Mouse (Mus musculus) megakaryocyte progenitor cell, adult 5-6 weeks (primary cell): ENCODE measurements around the gene Dusp28. TPM values are rescaled to one million over a fixed set of nuclear protein-coding genes. Genes with fewer than 3 reads are reported as not detected.
A peak's percentile ranks its signal among the peaks of the same experiment; 100 is the strongest.

Experiments used
- ATAC-seq: replicated peaks from 2 replicates; pipeline ENCODE4 v1.8.0; 2016; ENCODE audit warnings: mild to moderate bottlenecking, moderate TSS enrichment, inconsistent platforms; ENCODE audit not compliant: poor library complexity
- total RNA-seq, 2 experiments: library from RNA; stranded (forward) in 1 of 2; stranded (reverse) in 1 of 2; fragments of 157-497, 149-512 nt in 1 of 2; fragments of 200-1000 nt in 1 of 2; gene quantifications; 2 replicates each; pipeline versions ENCODE4 v1.2.3 to v1.2.4; 2015 to 2017

The Dusp28 gene
- total RNA-seq, 2 experiments from 2014 or later: 2.9 to 10.0 TPM

- ATAC-seq: no peak
These were observed 29.7 kb downstream of the Dusp28 start for GRCm38 (mm10) chr1:92936467-92936866.

- ATAC-seq: no peak
These were observed 31.0 kb downstream of the Dusp28 start for GRCm38 (mm10) chr1:92937797-92938196.

DNA sequence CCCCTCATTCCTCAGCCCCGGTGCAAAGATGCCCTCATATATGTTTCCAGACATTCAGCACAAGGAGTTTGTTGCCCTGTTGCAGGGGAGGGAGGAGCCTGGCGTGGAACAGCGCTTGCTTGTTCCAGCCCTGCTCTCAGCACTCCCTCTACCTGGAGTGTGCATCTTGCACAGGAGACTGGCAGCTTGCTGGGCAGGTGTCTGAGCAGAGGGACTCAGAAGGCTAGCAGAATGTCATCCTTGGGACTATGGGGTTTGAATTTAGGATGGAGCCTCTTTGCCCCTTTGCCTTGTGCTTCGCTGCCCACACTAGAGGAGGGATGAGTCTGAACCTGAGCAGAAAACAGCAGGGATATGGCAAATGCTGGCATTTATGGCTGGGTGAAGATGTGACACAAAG is 33.0 kb downstream of the Dusp28 start:
- ATAC-seq: no peak

DNA sequence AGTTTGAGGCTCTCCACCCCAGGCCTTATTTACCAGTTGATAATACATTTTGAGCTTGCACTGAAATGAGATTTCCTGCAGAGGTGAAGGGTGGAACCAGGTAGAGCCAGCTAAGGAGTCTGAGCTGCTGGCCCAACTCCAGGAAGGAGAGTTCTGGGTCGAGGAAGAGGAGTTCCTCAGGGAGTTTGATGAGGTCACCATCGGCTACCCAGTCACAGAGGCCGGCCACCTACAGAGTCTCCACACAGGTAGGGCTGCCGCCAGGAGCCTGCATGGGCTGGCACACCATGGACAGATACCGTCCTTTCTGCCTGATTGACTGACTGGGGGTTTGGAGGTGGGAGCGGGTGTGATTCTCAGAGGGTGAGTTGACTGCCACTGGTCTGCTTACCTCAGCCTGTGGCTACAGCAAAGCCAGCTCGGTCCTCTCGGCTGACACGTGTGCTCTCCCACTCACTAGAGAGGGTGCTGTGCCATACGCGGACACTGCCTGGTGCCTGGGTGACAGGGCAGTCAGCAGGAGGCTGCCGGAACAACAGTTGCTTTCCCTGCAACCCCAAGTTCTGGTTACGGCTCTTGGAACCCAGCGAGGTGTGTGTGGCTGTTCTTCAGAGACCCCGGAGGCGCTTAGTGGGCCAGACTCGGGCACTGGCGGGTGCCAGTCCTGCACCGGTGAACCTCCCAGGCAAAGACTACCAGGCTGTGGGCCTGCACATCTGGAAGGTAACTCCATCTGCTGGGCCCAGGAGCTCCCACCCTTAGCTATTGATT is 36.6 kb downstream of the Dusp28 start:
- ATAC-seq: no peak

DNA sequence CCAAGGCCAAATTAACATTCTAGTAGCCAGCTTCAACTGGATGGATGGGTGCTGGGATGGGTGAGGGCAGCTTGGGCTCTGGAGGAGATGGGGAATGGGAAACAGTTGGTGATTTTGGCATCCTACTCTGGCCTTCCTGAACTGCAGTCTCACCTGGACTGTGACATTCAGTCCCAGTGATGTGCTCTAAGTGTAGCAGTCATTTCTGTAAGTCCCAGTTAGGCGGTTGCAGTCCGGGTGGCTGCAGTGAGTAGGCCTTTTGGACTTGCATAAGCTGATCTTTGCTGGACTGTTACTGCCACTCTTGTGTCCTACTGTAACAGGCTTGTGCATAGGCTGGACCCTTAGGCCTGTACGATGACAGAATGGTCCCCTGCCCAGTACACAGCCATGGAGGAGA is 41.2 kb downstream of the Dusp28 start:
- ATAC-seq: no peak

- peak; percentile 78 for ATAC-seq
These were observed 42.6 kb downstream of the Dusp28 start for GRCm38 (mm10) chr1:92949426-92949825.

DNA sequence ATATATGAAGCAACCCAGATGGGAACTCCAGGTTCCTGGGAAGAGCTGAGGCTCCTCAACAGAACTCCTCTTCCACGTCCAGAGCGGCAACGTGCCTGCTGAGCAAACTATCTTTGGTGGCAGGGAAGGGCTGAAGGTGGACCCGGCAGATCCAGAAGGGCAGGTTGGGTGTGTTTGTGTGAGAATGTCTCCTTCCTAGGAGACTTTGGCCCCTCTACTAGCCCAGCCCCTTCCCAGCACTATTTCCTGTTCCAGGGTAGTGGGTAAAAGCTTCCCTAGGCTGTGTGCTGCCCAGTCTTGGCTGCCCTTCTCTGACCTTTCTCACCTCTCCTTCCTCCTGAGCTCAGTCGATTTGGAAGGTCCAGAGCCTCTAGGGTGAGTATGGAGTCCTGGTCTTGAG is 43.8 kb downstream of the Dusp28 start, which contains the start of gene Gpr35:
Gene Gpr35 (plus strand): TSS at position 259 of the 400 bp plus-strand sequence.
- ATAC-seq: no peak

DNA sequence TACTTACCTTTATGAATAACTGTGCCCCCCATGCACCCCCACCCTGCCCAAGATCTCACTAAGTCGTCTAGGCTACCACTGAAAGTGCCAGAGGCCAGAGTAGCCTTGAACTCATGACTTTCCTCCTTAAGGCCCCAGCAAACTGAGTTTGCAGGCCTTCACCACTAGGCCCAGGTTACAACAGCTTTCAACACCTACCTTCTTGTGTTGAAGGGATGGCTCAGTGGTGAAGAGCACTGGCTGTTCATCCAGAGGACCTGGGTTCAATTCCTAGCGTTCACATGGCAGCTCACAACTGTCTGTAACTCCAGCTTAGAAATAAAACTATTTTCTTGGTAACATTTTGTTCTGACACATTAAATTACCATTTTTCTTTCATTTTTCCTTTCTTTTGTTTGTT is 46.9 kb downstream of the Dusp28 start:
- no peak for ATAC-seq

- ATAC-seq: 0 out of 2 replicates have a peak, but pooled peaks have one; percentile 48
These were observed 50.0 kb downstream of the Dusp28 start for GRCm38 (mm10) chr1:92956571-92957335.

Other genes starting within 250 kb of the Dusp28 start
- 41.5 and 51.3 TPM in 2 replicates for gene Gpc1, start 75.3 kb upstream of the Dusp28 start, total RNA-seq (2015)
- 58.8 and 70.5 TPM in 2 replicates for gene Gpc1, start 75.3 kb upstream of the Dusp28 start, total RNA-seq (2017)
- 0.27 TPM in 1 of 2 replicates, not detected in the other for gene Ankmy1, start 4.1 kb upstream of the Dusp28 start, total RNA-seq (2015)
- gene Ankmy1, start 4.1 kb upstream of the Dusp28 start, total RNA-seq (2017): 0.34 TPM in 1 of 2 replicates, not detected in the other
- 18.2 and 22.8 TPM in 2 replicates for gene Rnpepl1, start 3.8 kb downstream of the Dusp28 start, total RNA-seq (2015)
- gene Rnpepl1, start 3.8 kb downstream of the Dusp28 start, total RNA-seq (2017): 11.4 and 15.7 TPM in 2 replicates
- 4.4 and 6.9 TPM in 2 replicates for gene Capn10, start 27.4 kb downstream of the Dusp28 start, total RNA-seq (2015)
- 8.2 and 9.2 TPM in 2 replicates for gene Capn10, start 27.4 kb downstream of the Dusp28 start, total RNA-seq (2017)
- 1.1 TPM in 2 replicates for gene Gpr35, start 43.9 kb downstream of the Dusp28 start, total RNA-seq (2015)
- 0.74 and 1.6 TPM in 2 replicates for gene Gpr35, start 43.9 kb downstream of the Dusp28 start, total RNA-seq (2017)
- not detected in 2 replicates for gene Aqp12, start 99.4 kb downstream of the Dusp28 start, total RNA-seq (2015)
- not detected in 2 replicates for gene Aqp12, start 99.4 kb downstream of the Dusp28 start, total RNA-seq (2017)
- gene Kif1a, start 195.0 kb downstream of the Dusp28 start, total RNA-seq (2015): 0.05 TPM in 1 of 2 replicates, not detected in the other
- gene Kif1a, start 195.0 kb downstream of the Dusp28 start, total RNA-seq (2017): not detected in 2 replicates
- gene Agxt, start 228.3 kb downstream of the Dusp28 start, total RNA-seq (2015): not detected in 2 replicates
- gene Agxt, start 228.3 kb downstream of the Dusp28 start, total RNA-seq (2017): not detected in 2 replicates